Mouse (Mus musculus): ENCODE data around the gene Hcn2. TPM values are rescaled to one million over a fixed set of nuclear protein-coding genes. Genes with fewer than 3 reads are reported as not detected.
A peak's percentile ranks its signal among the peaks of the same experiment; 100 is the strongest.

The Hcn2 gene
- polyA plus RNA-seq, 1 experiment from 2014 or later: 0.28 TPM

DNA sequence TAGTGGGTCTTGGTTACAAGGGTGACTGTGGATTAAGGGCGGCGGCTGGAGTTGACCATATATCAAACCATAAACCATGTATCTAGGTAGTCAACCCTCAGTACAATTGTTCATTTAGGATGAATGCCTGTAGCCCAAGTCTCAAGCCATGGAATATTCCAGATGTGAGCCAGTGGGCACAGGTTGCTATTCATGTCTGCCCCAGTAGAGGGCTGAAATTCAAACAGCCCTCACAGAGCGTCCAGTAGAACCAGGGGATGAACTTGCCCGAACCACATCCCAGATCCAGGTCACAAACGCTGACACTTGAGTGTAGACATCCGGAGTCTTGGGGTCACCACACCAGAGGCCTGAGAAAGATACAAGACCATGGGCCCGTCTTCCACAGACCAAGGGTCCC is 66.6 kb downstream of the Hcn2 start:
- Histone ChIP-seq H3K27me3 (ENCODE audit: insufficient read depth, low read length) (no peaks in the 10 kb centered on the region), H3K27ac (no peak overlapping the region), H3K4me2 (ENCODE audit: low read length) (no peak overlapping the region), H3K9me3 (replicated peaks; ENCODE audit: low read length) (no peaks in the 10 kb centered on the region), H3K4me1 (replicated peaks; ENCODE audit: insufficient read depth, low read length) (peaks cover 18% of the 10 kb centered on the region; the same call in 1 of the 2 replicates), H3K36me3 (ENCODE audit: insufficient read depth, low read length) (no peaks in the 10 kb centered on the region), H3K9ac (ENCODE audit: low read depth, low read length) (no peak overlapping the region), H3K4me3 (replicated peaks; ENCODE audit: low read depth, low read length) (no peak overlapping the region)
- peak; percentile 57 for TF ChIP-seq CTCF (IDR thresholded peaks at IDR 0.05; ENCODE audit: low read depth)
- WGBS: 55% methylated on average over 7 of the region's 7 CpGs
- ATAC-seq (replicated peaks; ENCODE audit: low FRiP score, low read depth) (no peak), DNase-seq (ENCODE audit: low spot score) (peak; percentile 46)

DNA sequence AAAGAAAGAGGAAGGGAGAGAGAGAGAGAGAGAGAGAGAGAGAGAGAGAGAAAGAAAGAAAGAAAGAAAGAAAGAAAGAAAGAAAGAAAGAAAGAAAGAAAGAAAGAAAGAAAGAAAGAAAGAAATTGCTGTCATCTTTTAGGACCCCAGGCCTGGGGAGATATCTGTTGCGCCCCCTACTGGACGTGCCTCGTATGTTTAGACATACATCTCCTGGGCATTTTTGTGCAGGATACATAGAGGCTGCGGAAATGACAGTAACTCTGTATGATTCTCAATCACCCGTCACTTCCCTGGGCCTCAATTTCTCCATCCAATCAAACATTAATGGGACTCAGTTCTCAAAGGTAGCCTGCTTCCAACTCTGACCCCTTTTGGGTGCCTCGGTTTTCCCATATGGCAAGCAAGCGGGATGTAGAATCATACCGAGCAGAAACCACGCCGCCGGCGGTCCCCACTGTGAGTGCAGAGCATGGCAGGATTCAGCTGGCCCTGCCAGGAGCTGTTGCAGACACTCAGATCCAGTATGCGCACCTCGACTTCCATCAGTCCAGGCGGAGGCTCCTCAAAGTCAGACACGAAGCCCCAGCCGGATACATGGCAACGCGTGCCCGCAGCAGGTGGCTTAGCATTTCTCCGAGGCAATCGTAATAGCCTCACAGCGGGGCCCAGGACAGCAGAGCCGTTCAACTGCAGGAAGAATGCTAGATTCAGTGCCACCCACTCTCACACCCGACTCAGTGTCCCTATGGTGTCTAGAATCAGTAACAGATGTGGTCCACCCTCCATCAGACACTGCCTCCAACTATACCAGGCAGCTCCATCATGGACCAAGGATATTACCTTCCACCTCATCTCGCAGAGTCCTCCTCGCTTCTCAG is 67.7 kb downstream of the Hcn2 start:
- peaks cover 7% of the 10 kb centered on the region; the same call in 1 of the 2 replicates for H3K4me1 ChIP-seq (replicated peaks; ENCODE audit: insufficient read depth, low read length)
- DNase-seq (ENCODE audit: low spot score) (no peak), ATAC-seq (replicated peaks; ENCODE audit: low FRiP score, low read depth) (no peak)
- peak; percentile 65 for TF ChIP-seq CTCF (IDR thresholded peaks at IDR 0.05; ENCODE audit: low read depth)
- no peak overlapping the region for H3K9ac ChIP-seq (ENCODE audit: low read depth, low read length)
- no peak overlapping the region for H3K4me2 ChIP-seq (ENCODE audit: low read length)
- no peaks in the 10 kb centered on the region for H3K27me3 ChIP-seq (ENCODE audit: insufficient read depth, low read length)
- no peak overlapping the region for H3K27ac ChIP-seq
- 52% methylated on average over 27 of the region's 27 CpGs for WGBS
- H3K9me3 ChIP-seq (replicated peaks; ENCODE audit: low read length): no peaks in the 10 kb centered on the region
- H3K36me3 ChIP-seq (ENCODE audit: insufficient read depth, low read length): no peaks in the 10 kb centered on the region
- H3K4me3 ChIP-seq (replicated peaks; ENCODE audit: low read depth, low read length): no peak overlapping the region

Other genes starting within 250 kb of the Hcn2 start
- not detected in 2 replicates for gene Vmn2r83, start 247.9 kb upstream of the Hcn2 start, polyA plus RNA-seq (2015; fragmentation: Nextera tagmentation; extraction: Ambion mirVana)
- 67.0 and 68.9 TPM in 2 replicates for gene Plpp2, start 182.8 kb upstream of the Hcn2 start, polyA plus RNA-seq (2015; fragmentation: Nextera tagmentation; extraction: Ambion mirVana)
- 27.4 and 29.4 TPM in 2 replicates for gene Mier2, start 161.4 kb upstream of the Hcn2 start, polyA plus RNA-seq (2015; fragmentation: Nextera tagmentation; extraction: Ambion mirVana)
- not detected in 2 replicates for gene Theg, start 129.3 kb upstream of the Hcn2 start, polyA plus RNA-seq (2015; fragmentation: Nextera tagmentation; extraction: Ambion mirVana)
- gene C2cd4c, start 102.6 kb upstream of the Hcn2 start, polyA plus RNA-seq (2015; fragmentation: Nextera tagmentation; extraction: Ambion mirVana): 0.03 TPM in 1 of 2 replicates, not detected in the other
- gene Shc2, start 78.7 kb upstream of the Hcn2 start, polyA plus RNA-seq (2015; fragmentation: Nextera tagmentation; extraction: Ambion mirVana): 5.4 TPM in 2 replicates
- gene Odf3l2, start 70.9 kb upstream of the Hcn2 start, polyA plus RNA-seq (2015; fragmentation: Nextera tagmentation; extraction: Ambion mirVana): not detected in 2 replicates
- 1.5 TPM in 2 replicates for gene Madcam1, start 52.1 kb upstream of the Hcn2 start, polyA plus RNA-seq (2015; fragmentation: Nextera tagmentation; extraction: Ambion mirVana)
- gene Tpgs1, start 47.3 kb upstream of the Hcn2 start, polyA plus RNA-seq (2015; fragmentation: Nextera tagmentation; extraction: Ambion mirVana): 82.5 and 84.9 TPM in 2 replicates
- gene Cdc34, start 34.4 kb upstream of the Hcn2 start, polyA plus RNA-seq (2015; fragmentation: Nextera tagmentation; extraction: Ambion mirVana): 68.1 and 75.7 TPM in 2 replicates
- 0.34 and 0.50 TPM in 2 replicates for gene Gzmm, start 27.6 kb upstream of the Hcn2 start, polyA plus RNA-seq (2015; fragmentation: Nextera tagmentation; extraction: Ambion mirVana)
- gene Bsg, start 12.1 kb upstream of the Hcn2 start, polyA plus RNA-seq (2015; fragmentation: Nextera tagmentation; extraction: Ambion mirVana): 1,067 and 1,079 TPM in 2 replicates
- gene Polrmt, start 29.9 kb downstream of the Hcn2 start, polyA plus RNA-seq (2015; fragmentation: Nextera tagmentation; extraction: Ambion mirVana): 37.9 and 38.5 TPM in 2 replicates
- 0.11 and 0.36 TPM in 2 replicates for gene Fgf22, start 38.4 kb downstream of the Hcn2 start, polyA plus RNA-seq (2015; fragmentation: Nextera tagmentation; extraction: Ambion mirVana)
- gene Rnf126, start 50.3 kb downstream of the Hcn2 start, polyA plus RNA-seq (2015; fragmentation: Nextera tagmentation; extraction: Ambion mirVana): 74.5 and 82.4 TPM in 2 replicates
- 32.9 and 38.7 TPM in 2 replicates for gene Fstl3, start 60.6 kb downstream of the Hcn2 start, polyA plus RNA-seq (2015; fragmentation: Nextera tagmentation; extraction: Ambion mirVana)
- gene Prss57, start 74.3 kb downstream of the Hcn2 start, polyA plus RNA-seq (2015; fragmentation: Nextera tagmentation; extraction: Ambion mirVana): 0.04 and 0.06 TPM in 2 replicates
- gene Palm, start 76.9 kb downstream of the Hcn2 start, polyA plus RNA-seq (2015; fragmentation: Nextera tagmentation; extraction: Ambion mirVana): 132 and 152 TPM in 2 replicates
- 24.5 and 24.8 TPM in 2 replicates for gene Misp, start 104.4 kb downstream of the Hcn2 start, polyA plus RNA-seq (2015; fragmentation: Nextera tagmentation; extraction: Ambion mirVana)
- 220 and 238 TPM in 2 replicates for gene Ptbp1, start 137.8 kb downstream of the Hcn2 start, polyA plus RNA-seq (2015; fragmentation: Nextera tagmentation; extraction: Ambion mirVana)
- gene Prtn3, start 157.8 kb downstream of the Hcn2 start, polyA plus RNA-seq (2015; fragmentation: Nextera tagmentation; extraction: Ambion mirVana): 6.5 and 7.9 TPM in 2 replicates
- 37.0 and 41.5 TPM in 2 replicates for gene Plppr3, start 158.0 kb downstream of the Hcn2 start, polyA plus RNA-seq (2015; fragmentation: Nextera tagmentation; extraction: Ambion mirVana)
- gene Elane, start 169.6 kb downstream of the Hcn2 start, polyA plus RNA-seq (2015; fragmentation: Nextera tagmentation; extraction: Ambion mirVana): 0.14 TPM in 1 of 2 replicates, not detected in the other
- gene Cfd, start 174.2 kb downstream of the Hcn2 start, polyA plus RNA-seq (2015; fragmentation: Nextera tagmentation; extraction: Ambion mirVana): 0.13 TPM in 1 of 2 replicates, not detected in the other
- gene Med16, start 192.3 kb downstream of the Hcn2 start, polyA plus RNA-seq (2015; fragmentation: Nextera tagmentation; extraction: Ambion mirVana): 44.9 and 49.0 TPM in 2 replicates
- gene Gm26602, start 194.2 kb downstream of the Hcn2 start, polyA plus RNA-seq (2015; fragmentation: Nextera tagmentation; extraction: Ambion mirVana): 4.8 and 21.6 TPM in 2 replicates
- 1.6 and 1.8 TPM in 2 replicates for gene Kiss1r, start 200.3 kb downstream of the Hcn2 start, polyA plus RNA-seq (2015; fragmentation: Nextera tagmentation; extraction: Ambion mirVana)
- 120 and 137 TPM in 2 replicates for gene R3hdm4, start 204.6 kb downstream of the Hcn2 start, polyA plus RNA-seq (2015; fragmentation: Nextera tagmentation; extraction: Ambion mirVana)
- 4.1 and 4.5 TPM in 2 replicates for gene Arid3a, start 210.4 kb downstream of the Hcn2 start, polyA plus RNA-seq (2015; fragmentation: Nextera tagmentation; extraction: Ambion mirVana)
- gene Wdr18, start 243.5 kb downstream of the Hcn2 start, polyA plus RNA-seq (2015; fragmentation: Nextera tagmentation; extraction: Ambion mirVana): 78.9 and 81.9 TPM in 2 replicates

Measured in kidney, postnatal 0 days (tissue).